Mouse (Mus musculus): ENCODE results near the gene Ube2l3. TPM values are rescaled to one million over a fixed set of nuclear protein-coding genes. Genes with fewer than 3 reads are reported as not detected.

Ube2l3 gene
- total and polyA plus RNA-seq, 2 experiments from 2014 or later, result 127 to 330 TPM

GRCm38 (mm10) chr16:17121569-17121968 is 80.9 kb downstream of the Ube2l3 start:
- H3K27ac ChIP-seq (ENCODE audit: low read depth, low read length), result no peak overlapping the region
- peak overlapping the region; percentile 14 for H3K4me3 ChIP-seq (ENCODE audit: low read depth, low read length)
- WGBS, result 38% methylated on average over 14 of the region's 14 CpGs
- DNase-seq (no peak), ATAC-seq (peak; percentile 47; the same call in 1 of the 2 replicates)
- no peaks in the 10 kb centered on the region for H3K36me3 ChIP-seq (ENCODE audit: insufficient read depth)
- H3K4me2 ChIP-seq (ENCODE audit: low read depth), result peak overlapping the region; percentile 34
- no peak overlapping the region for H3K9ac ChIP-seq
- TF ChIP-seq CTCF (IDR thresholded peaks at IDR 0.05; ENCODE audit: low read depth), result no peak
- 0 out of 2 replicates have a peak, but pooled peaks cover 7% of the 10 kb centered on the region for H3K4me1 ChIP-seq (ENCODE audit: insufficient read depth)
- H3K9me3 ChIP-seq (ENCODE audit: low read length), result no peaks in the 10 kb centered on the region
- no peaks in the 10 kb centered on the region for H3K27me3 ChIP-seq (ENCODE audit: insufficient read depth, low read length)

GRCm38 (mm10) chr16:17117309-17117799 is 85.1 kb downstream of the Ube2l3 start:
- Histone ChIP-seq H3K4me3 (ENCODE audit: low read depth, low read length) (no peak overlapping the region), H3K27ac (ENCODE audit: low read depth, low read length) (no peak overlapping the region), H3K9ac (no peak overlapping the region), H3K27me3 (ENCODE audit: insufficient read depth, low read length) (no peaks in the 10 kb centered on the region), H3K4me1 (ENCODE audit: insufficient read depth) (no peaks in the 10 kb centered on the region), H3K36me3 (ENCODE audit: insufficient read depth) (no peaks in the 10 kb centered on the region), H3K9me3 (ENCODE audit: low read length) (no peaks in the 10 kb centered on the region), H3K4me2 (ENCODE audit: low read depth) (no peak overlapping the region)
- WGBS, result 84% methylated on average over 5 of the region's 5 CpGs
- ATAC-seq (no peak), DNase-seq (no peak)
- TF ChIP-seq CTCF (IDR thresholded peaks at IDR 0.05; ENCODE audit: low read depth), result no peak

- 11% methylated on average over 38 of the region's 38 CpGs for WGBS
- no peak for TF ChIP-seq CTCF (IDR thresholded peaks at IDR 0.05; ENCODE audit: low read depth)
- ATAC-seq (peak; percentile 91), DNase-seq (peak; percentile 84)
- no peaks in the 10 kb centered on the region for H3K9me3 ChIP-seq (ENCODE audit: low read length)
- H3K4me3 ChIP-seq (ENCODE audit: low read depth, low read length), result peak within 1 kb of the TSS; percentile 80
- peaks cover 4% of the 10 kb centered on the region for H3K36me3 ChIP-seq (ENCODE audit: insufficient read depth)
- H3K4me1 ChIP-seq (ENCODE audit: insufficient read depth), result peaks cover 8% of the 10 kb centered on the region; the same call in 1 of the 2 replicates
- H3K4me2 ChIP-seq (ENCODE audit: low read depth), result peak within 1 kb of the TSS; percentile 74
- no peaks in the 10 kb centered on the region for H3K27me3 ChIP-seq (ENCODE audit: insufficient read depth, low read length)
- peak within 1 kb of the TSS; percentile 63 for H3K9ac ChIP-seq
- peak within 1 kb of the TSS; percentile 46; the same call in 1 of the 2 replicates for H3K27ac ChIP-seq (ENCODE audit: low read depth, low read length)
Observed at GRCm38 (mm10) chr16:17110771-17111743, 91.4 kb downstream of the Ube2l3 start, which contains the start of gene Ppil2. Gene Ppil2 (minus strand): TSS chr16:17111257.

- WGBS, result 68% methylated on average over 4 of the region's 4 CpGs
- no peak overlapping the region for H3K27ac ChIP-seq (ENCODE audit: low read depth, low read length)
Observed at GRCm38 (mm10) chr16:17104600-17104999, 97.8 kb downstream of the Ube2l3 start.

GRCm38 (mm10) chr16:17102630-17103220 is 99.7 kb downstream of the Ube2l3 start:
- DNase-seq (peak; percentile 41), ATAC-seq (peak; percentile 49; the same call in 1 of the 2 replicates)
- H3K4me3 ChIP-seq (ENCODE audit: low read depth, low read length), result no peak overlapping the region
- H3K36me3 ChIP-seq (ENCODE audit: insufficient read depth), result peaks cover 60% of the 10 kb centered on the region
- no peak overlapping the region for H3K4me2 ChIP-seq (ENCODE audit: low read depth)
- 37% methylated on average over 7 of the region's 7 CpGs for WGBS
- no peak for TF ChIP-seq CTCF (IDR thresholded peaks at IDR 0.05; ENCODE audit: low read depth)
- no peak overlapping the region for H3K9ac ChIP-seq
- no peak overlapping the region for H3K27ac ChIP-seq (ENCODE audit: low read depth, low read length)
- no peaks in the 10 kb centered on the region for H3K27me3 ChIP-seq (ENCODE audit: insufficient read depth, low read length)
- H3K9me3 ChIP-seq (ENCODE audit: low read length), result no peaks in the 10 kb centered on the region
- no peaks in the 10 kb centered on the region for H3K4me1 ChIP-seq (ENCODE audit: insufficient read depth)

More at GRCm38 (mm10) chr16:17104600-17104999, 97.8 kb downstream of the Ube2l3 start:
- Histone ChIP-seq H3K9me3 (ENCODE audit: low read length) (no peaks in the 10 kb centered on the region), H3K4me3 (ENCODE audit: low read depth, low read length) (no peak overlapping the region), H3K4me1 (ENCODE audit: insufficient read depth) (no peaks in the 10 kb centered on the region), H3K4me2 (ENCODE audit: low read depth) (no peak overlapping the region), H3K36me3 (ENCODE audit: insufficient read depth) (peaks cover 52% of the 10 kb centered on the region), H3K9ac (no peak overlapping the region), H3K27me3 (ENCODE audit: insufficient read depth, low read length) (no peaks in the 10 kb centered on the region)
- ATAC-seq, result no peak
- no peak for DNase-seq
- no peak for TF ChIP-seq CTCF (IDR thresholded peaks at IDR 0.05; ENCODE audit: low read depth)

MicroRNA genes within 50 kb of the gene (microRNA counts, 519-probe panel; counts per million panel counts)
- microRNA mmu-miR-130b (5,108 counts per million, percentile 67 among the panel's probes with 10 or more counts), microRNA mmu-miR-301b (2,089 counts per million, percentile 17 among the panel's probes with 10 or more counts)

Small RNA genes lying within 50 kb of the gene (microRNA-seq; reads per million reads assigned to microRNA genes)
- gene Mir130b, result 2,182 to 3,131 reads per million in 2 experiments
- 74.1 to 78.8 reads per million in 2 experiments for gene Mir301b

Other genes starting within 250 kb of the Ube2l3 start
- gene Mapk1, start 219.3 kb downstream of the Ube2l3 start, total RNA-seq (2014; rRNA removed), result 189 and 231 TPM in 2 replicates
- 165 and 207 TPM in 2 replicates for gene Mapk1, start 219.3 kb downstream of the Ube2l3 start, polyA plus RNA-seq (2015; fragmentation: Nextera tagmentation; extraction: Ambion mirVana)
- 76.7 and 103 TPM in 2 replicates for gene Ypel1, start 133.0 kb downstream of the Ube2l3 start, total RNA-seq (2014; rRNA removed)
- 123 and 131 TPM in 2 replicates for gene Ypel1, start 133.0 kb downstream of the Ube2l3 start, polyA plus RNA-seq (2015; fragmentation: Nextera tagmentation; extraction: Ambion mirVana)
- gene Ppil2, start 91.4 kb downstream of the Ube2l3 start, total RNA-seq (2014; rRNA removed), result 100 and 104 TPM in 2 replicates
- gene Ppil2, start 91.4 kb downstream of the Ube2l3 start, polyA plus RNA-seq (2015; fragmentation: Nextera tagmentation; extraction: Ambion mirVana), result 99.3 and 111 TPM in 2 replicates
- 3.8 and 5.4 TPM in 2 replicates for gene 2610318N02Rik, start 77.5 kb downstream of the Ube2l3 start, total RNA-seq (2014; rRNA removed)
- gene 2610318N02Rik, start 77.5 kb downstream of the Ube2l3 start, polyA plus RNA-seq (2015; fragmentation: Nextera tagmentation; extraction: Ambion mirVana), result 10.1 and 10.6 TPM in 2 replicates
- gene Sdf2l1, start 70.3 kb downstream of the Ube2l3 start, total RNA-seq (2014; rRNA removed), result 13.5 and 19.2 TPM in 2 replicates
- 16.2 and 19.9 TPM in 2 replicates for gene Sdf2l1, start 70.3 kb downstream of the Ube2l3 start, polyA plus RNA-seq (2015; fragmentation: Nextera tagmentation; extraction: Ambion mirVana)
- 57.4 and 73.2 TPM in 2 replicates for gene Ydjc, start 58.0 kb downstream of the Ube2l3 start, total RNA-seq (2014; rRNA removed)
- gene Ydjc, start 58.0 kb downstream of the Ube2l3 start, polyA plus RNA-seq (2015; fragmentation: Nextera tagmentation; extraction: Ambion mirVana), result 44.7 and 45.0 TPM in 2 replicates
- 5.5 and 6.2 TPM in 2 replicates for gene Ccdc116, start 55.4 kb downstream of the Ube2l3 start, total RNA-seq (2014; rRNA removed)
- 2.5 and 4.1 TPM in 2 replicates for gene Ccdc116, start 55.4 kb downstream of the Ube2l3 start, polyA plus RNA-seq (2015; fragmentation: Nextera tagmentation; extraction: Ambion mirVana)
- 3.0 and 3.3 TPM in 2 replicates for gene Rimbp3, start 6.0 kb upstream of the Ube2l3 start, total RNA-seq (2014; rRNA removed)
- 0.92 and 1.3 TPM in 2 replicates for gene Rimbp3, start 6.0 kb upstream of the Ube2l3 start, polyA plus RNA-seq (2015; fragmentation: Nextera tagmentation; extraction: Ambion mirVana)
- gene Hic2, start 30.9 kb upstream of the Ube2l3 start, total RNA-seq (2014; rRNA removed), result 10.4 and 14.9 TPM in 2 replicates
- gene Hic2, start 30.9 kb upstream of the Ube2l3 start, polyA plus RNA-seq (2015; fragmentation: Nextera tagmentation; extraction: Ambion mirVana), result 2.7 and 4.3 TPM in 2 replicates
- 55.2 and 71.0 TPM in 2 replicates for gene Tmem191c, start 73.4 kb upstream of the Ube2l3 start, total RNA-seq (2014; rRNA removed)
- gene Tmem191c, start 73.4 kb upstream of the Ube2l3 start, polyA plus RNA-seq (2015; fragmentation: Nextera tagmentation; extraction: Ambion mirVana), result 36.2 and 53.5 TPM in 2 replicates
- gene Serpind1, start 128.7 kb upstream of the Ube2l3 start, total RNA-seq (2014; rRNA removed), result 3.7 and 4.2 TPM in 2 replicates
- gene Serpind1, start 128.7 kb upstream of the Ube2l3 start, polyA plus RNA-seq (2015; fragmentation: Nextera tagmentation; extraction: Ambion mirVana), result 5.0 and 5.8 TPM in 2 replicates
- 41.9 and 43.2 TPM in 2 replicates for gene Snap29, start 203.3 kb upstream of the Ube2l3 start, total RNA-seq (2014; rRNA removed)
- 14.5 and 19.9 TPM in 2 replicates for gene Snap29, start 203.3 kb upstream of the Ube2l3 start, polyA plus RNA-seq (2015; fragmentation: Nextera tagmentation; extraction: Ambion mirVana)
- 106 and 107 TPM in 2 replicates for gene Pi4ka, start 203.7 kb upstream of the Ube2l3 start, total RNA-seq (2014; rRNA removed)
- gene Pi4ka, start 203.7 kb upstream of the Ube2l3 start, polyA plus RNA-seq (2015; fragmentation: Nextera tagmentation; extraction: Ambion mirVana), result 32.6 and 41.2 TPM in 2 replicates
- gene Crkl, start 249.3 kb upstream of the Ube2l3 start, total RNA-seq (2014; rRNA removed), result 31.4 and 55.4 TPM in 2 replicates
- 44.5 and 60.5 TPM in 2 replicates for gene Crkl, start 249.3 kb upstream of the Ube2l3 start, polyA plus RNA-seq (2015; fragmentation: Nextera tagmentation; extraction: Ambion mirVana)